Mouse (Mus musculus): ENCODE results near the gene Pla2g3.

Gene Pla2g3

GRCm38 (mm10) chr11:3538341-3538740 is 50.3 kb downstream of the Pla2g3 start:
- no peak for DNase-seq (ENCODE audit: extremely low spot score)

GRCm38 (mm10) chr11:3539111-3539825 is 51.2 kb downstream of the Pla2g3 start:
- peak; percentile 94 for DNase-seq (ENCODE audit: extremely low spot score)

- DNase-seq (ENCODE audit: extremely low spot score), result no peak
Measured at GRCm38 (mm10) chr11:3539826-3540196, 51.7 kb downstream of the Pla2g3 start.

- DNase-seq (ENCODE audit: extremely low spot score), result no peak
Measured at GRCm38 (mm10) chr11:3540451-3541085, 52.5 kb downstream of the Pla2g3 start, which contains the start of gene Smtn. Gene Smtn (minus strand): TSS chr11:3540612.

GRCm38 (mm10) chr11:3541932-3542331 is 53.8 kb downstream of the Pla2g3 start:
- no peak for DNase-seq (ENCODE audit: extremely low spot score)

GRCm38 (mm10) chr11:3543001-3543400 is 54.9 kb downstream of the Pla2g3 start:
- DNase-seq (ENCODE audit: extremely low spot score), result no peak

GRCm38 (mm10) chr11:3544409-3544808 is 56.3 kb downstream of the Pla2g3 start:
- DNase-seq (ENCODE audit: extremely low spot score), result no peak

GRCm38 (mm10) chr11:3545531-3546241 is 57.6 kb downstream of the Pla2g3 start:
- no peak for DNase-seq (ENCODE audit: extremely low spot score)

- DNase-seq (ENCODE audit: extremely low spot score), result no peak
Measured at GRCm38 (mm10) chr11:3546242-3546562, 58.1 kb downstream of the Pla2g3 start.

GRCm38 (mm10) chr11:3547047-3547446 is 59.0 kb downstream of the Pla2g3 start:
- DNase-seq (ENCODE audit: extremely low spot score), result no peak

GRCm38 (mm10) chr11:3547969-3548368 is 59.9 kb downstream of the Pla2g3 start:
- no peak for DNase-seq (ENCODE audit: extremely low spot score)

- no peak for DNase-seq (ENCODE audit: extremely low spot score)
Measured at GRCm38 (mm10) chr11:3548564-3549295, 60.6 kb downstream of the Pla2g3 start.
